Mouse (Mus musculus): ENCODE measurements around the gene 2310061N02Rik. TPM values are rescaled to one million over a fixed set of nuclear protein-coding genes. Genes with fewer than 3 reads are reported as not detected.

The 2310061N02Rik gene
- polyA plus RNA-seq, 1 experiment from 2014 or later, result not detected

GRCm38 (mm10) chr16:88681282-88681681, 26.5 kb downstream of the 2310061N02Rik start:
- H3K4me3 ChIP-seq (replicated peaks), result no peak overlapping the region
- no peaks in the 10 kb centered on the region for H3K9me3 ChIP-seq
- no peak overlapping the region for H3K27ac ChIP-seq
- H3K4me1 ChIP-seq, result no peaks in the 10 kb centered on the region
- H3K4me2 ChIP-seq, result no peak overlapping the region
- no peak for ATAC-seq (ENCODE audit: insufficient read depth, low FRiP score, low read depth)
- no peaks in the 10 kb centered on the region for H3K36me3 ChIP-seq
- no peak overlapping the region for H3K9ac ChIP-seq
- no peaks in the 10 kb centered on the region for H3K27me3 ChIP-seq (replicated peaks)
- 65% methylated on average over 2 of the region's 2 CpGs for WGBS

GRCm38 (mm10) chr16:88679099-88679498, 28.7 kb downstream of the 2310061N02Rik start:
- no peaks in the 10 kb centered on the region for H3K4me1 ChIP-seq
- no peaks in the 10 kb centered on the region for H3K9me3 ChIP-seq
- no peak overlapping the region for H3K4me3 ChIP-seq (replicated peaks)
- no peaks in the 10 kb centered on the region for H3K36me3 ChIP-seq
- H3K27ac ChIP-seq, result no peak overlapping the region
- no peaks in the 10 kb centered on the region for H3K27me3 ChIP-seq (replicated peaks)
- no peak for ATAC-seq (ENCODE audit: insufficient read depth, low FRiP score, low read depth)
- no peak overlapping the region for H3K9ac ChIP-seq
- WGBS, result 79% methylated on average over 6 of the region's 6 CpGs
- no peak overlapping the region for H3K4me2 ChIP-seq

GRCm38 (mm10) chr16:88671571-88671970, 36.2 kb downstream of the 2310061N02Rik start, which contains the start of gene Krtap27-1:
TSS of gene Krtap27-1 (minus strand) at chr16:88671671.
- no peaks in the 10 kb centered on the region for H3K36me3 ChIP-seq
- H3K4me2 ChIP-seq, result no peak within 1 kb of the TSS
- H3K9me3 ChIP-seq, result no peaks in the 10 kb centered on the region
- H3K4me1 ChIP-seq, result no peaks in the 10 kb centered on the region
- no peak within 1 kb of the TSS for H3K4me3 ChIP-seq (replicated peaks)
- H3K27me3 ChIP-seq (replicated peaks), result no peaks in the 10 kb centered on the region
- no peak within 1 kb of the TSS for H3K9ac ChIP-seq
- WGBS, result 85% methylated on average over 4 of the region's 4 CpGs
- H3K27ac ChIP-seq, result no peak within 1 kb of the TSS
- no peak for ATAC-seq (ENCODE audit: insufficient read depth, low FRiP score, low read depth)

- 56% methylated on average over 1 of the region's 1 CpGs for WGBS
- H3K9me3 ChIP-seq, result no peaks in the 10 kb centered on the region
- no peak overlapping the region for H3K9ac ChIP-seq
- H3K27me3 ChIP-seq (replicated peaks), result no peaks in the 10 kb centered on the region
- no peak for ATAC-seq (ENCODE audit: insufficient read depth, low FRiP score, low read depth)
- no peak overlapping the region for H3K27ac ChIP-seq
- H3K4me1 ChIP-seq, result no peaks in the 10 kb centered on the region
- H3K4me3 ChIP-seq (replicated peaks), result no peak overlapping the region
- H3K36me3 ChIP-seq, result no peaks in the 10 kb centered on the region
- H3K4me2 ChIP-seq, result no peak overlapping the region
Measured at GRCm38 (mm10) chr16:88657426-88657825, 50.3 kb downstream of the 2310061N02Rik start.

Other genes starting within 250 kb of the 2310061N02Rik start
- 0.22 TPM in 1 of 2 replicates, not detected in the other for gene Cldn17, start 201.0 kb downstream of the 2310061N02Rik start, polyA plus RNA-seq (2015; fragmentation: Nextera tagmentation; extraction: Ambion mirVana)
- gene Cldn8, start 144.8 kb downstream of the 2310061N02Rik start, polyA plus RNA-seq (2015; fragmentation: Nextera tagmentation; extraction: Ambion mirVana), result 18.5 and 20.6 TPM in 2 replicates
- not detected in 2 replicates for gene Krtap24-1, start 95.7 kb downstream of the 2310061N02Rik start, polyA plus RNA-seq (2015; fragmentation: Nextera tagmentation; extraction: Ambion mirVana)
- not detected in 2 replicates for gene 2310079G19Rik, start 80.3 kb downstream of the 2310061N02Rik start, polyA plus RNA-seq (2015; fragmentation: Nextera tagmentation; extraction: Ambion mirVana)
- gene Krtap26-1, start 60.2 kb downstream of the 2310061N02Rik start, polyA plus RNA-seq (2015; fragmentation: Nextera tagmentation; extraction: Ambion mirVana), result not detected in 2 replicates
- gene Krtap27-1, start 36.3 kb downstream of the 2310061N02Rik start, polyA plus RNA-seq (2015; fragmentation: Nextera tagmentation; extraction: Ambion mirVana), result not detected in 2 replicates
- not detected in 2 replicates for gene Krtap13-1, start 20.9 kb upstream of the 2310061N02Rik start, polyA plus RNA-seq (2015; fragmentation: Nextera tagmentation; extraction: Ambion mirVana)
- gene Krtap13, start 43.7 kb upstream of the 2310061N02Rik start, polyA plus RNA-seq (2015; fragmentation: Nextera tagmentation; extraction: Ambion mirVana), result not detected in 2 replicates
- not detected in 2 replicates for gene 2310034C09Rik, start 50.9 kb upstream of the 2310061N02Rik start, polyA plus RNA-seq (2015; fragmentation: Nextera tagmentation; extraction: Ambion mirVana)
- not detected in 2 replicates for gene 2310057N15Rik, start 66.2 kb upstream of the 2310061N02Rik start, polyA plus RNA-seq (2015; fragmentation: Nextera tagmentation; extraction: Ambion mirVana)
- gene Gm5965, start 69.9 kb upstream of the 2310061N02Rik start, polyA plus RNA-seq (2015; fragmentation: Nextera tagmentation; extraction: Ambion mirVana), result not detected in 2 replicates
- not detected in 2 replicates for gene Gm20741, start 104.3 kb upstream of the 2310061N02Rik start, polyA plus RNA-seq (2015; fragmentation: Nextera tagmentation; extraction: Ambion mirVana)
- gene Krtap15, start 112.3 kb upstream of the 2310061N02Rik start, polyA plus RNA-seq (2015; fragmentation: Nextera tagmentation; extraction: Ambion mirVana), result not detected in 2 replicates
- not detected in 2 replicates for gene Krtap14, start 118.2 kb upstream of the 2310061N02Rik start, polyA plus RNA-seq (2015; fragmentation: Nextera tagmentation; extraction: Ambion mirVana)
- not detected in 2 replicates for gene Krtap19-1, start 161.4 kb upstream of the 2310061N02Rik start, polyA plus RNA-seq (2015; fragmentation: Nextera tagmentation; extraction: Ambion mirVana)
- gene Krtap19-2, start 166.3 kb upstream of the 2310061N02Rik start, polyA plus RNA-seq (2015; fragmentation: Nextera tagmentation; extraction: Ambion mirVana), result not detected in 2 replicates
- not detected in 2 replicates for gene Krtap19-3, start 170.1 kb upstream of the 2310061N02Rik start, polyA plus RNA-seq (2015; fragmentation: Nextera tagmentation; extraction: Ambion mirVana)
- gene Krtap19-4, start 177.1 kb upstream of the 2310061N02Rik start, polyA plus RNA-seq (2015; fragmentation: Nextera tagmentation; extraction: Ambion mirVana), result not detected in 2 replicates
- not detected in 2 replicates for gene Krtap19-5, start 188.5 kb upstream of the 2310061N02Rik start, polyA plus RNA-seq (2015; fragmentation: Nextera tagmentation; extraction: Ambion mirVana)
- gene Krtap19-9b, start 224.3 kb upstream of the 2310061N02Rik start, polyA plus RNA-seq (2015; fragmentation: Nextera tagmentation; extraction: Ambion mirVana), result not detected in 2 replicates